In the genomic region with DNA sequence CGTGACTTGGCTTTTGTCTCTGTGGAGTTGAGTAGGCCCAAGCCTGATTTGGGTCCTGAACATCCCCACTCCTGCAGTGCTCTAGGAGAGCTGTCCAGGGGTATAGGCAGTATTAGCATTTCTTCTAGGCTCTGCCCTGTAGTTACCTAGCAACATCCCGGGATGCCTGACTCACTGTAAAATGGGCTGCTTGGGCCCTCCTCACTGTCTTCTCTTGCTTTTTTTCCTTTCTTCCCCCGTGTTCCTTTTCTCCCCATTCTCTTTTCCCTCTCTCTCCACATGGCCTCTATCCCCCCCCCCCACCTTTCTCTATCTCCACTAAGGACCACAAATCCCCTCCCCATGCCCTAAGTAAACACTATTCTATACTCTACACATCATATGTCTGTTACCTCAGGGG, we compare ENCODE assay signal across 3 mouse cellular contexts. TPM values are rescaled to one million over a fixed set of nuclear protein-coding genes. Genes with fewer than 3 reads are reported as not detected.
"Had no signal": no experiment of that assay in that cellular context is flagged by ENCODE, and none has a peak within 500 bp of the region (broad histone marks: within the 10 kb centered on the region; RNA-seq: fewer than 3 reads in every experiment).

No protein-coding gene starts in this region.

RNA-seq across cellular contexts. Expression of gene Ly6a, which starts 53.3 kb away (rescaled TPM):
- polyA plus RNA-seq: midbrain, embryonic 10.5 days; midbrain, embryonic 12.5 days; neural tube, embryonic 11.5 days had no signal
